Mouse (Mus musculus) lung, postnatal 36 days (tissue): Measurements from ENCODE around the gene Papss1.

Source experiments
- DNase-seq: peaks from one replicate; pipeline ENCODE4 v3.0.0; 2022; ENCODE audit warnings: mixed read lengths

Papss1 gene

DNA sequence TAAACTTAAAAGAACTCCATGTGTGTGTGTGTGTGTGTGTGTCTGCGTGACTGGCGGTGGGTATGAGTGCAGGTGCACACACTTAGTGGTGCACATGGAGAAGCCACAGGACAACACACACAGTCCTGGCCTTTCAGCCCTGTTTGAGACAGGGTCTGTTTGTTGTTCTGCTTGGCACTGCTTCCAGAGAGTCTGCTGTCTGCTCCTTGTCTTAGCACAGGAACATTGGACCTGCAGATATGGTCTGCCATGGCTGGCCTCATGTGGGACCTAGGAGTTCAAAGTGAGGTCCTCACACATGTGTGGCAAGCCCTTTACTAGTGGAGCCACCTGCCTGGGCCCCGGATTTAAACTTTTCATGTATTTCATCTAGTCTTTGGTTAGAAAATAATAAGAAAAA is 72.4 kb downstream of the Papss1 start:
- no peak for DNase-seq

DNA sequence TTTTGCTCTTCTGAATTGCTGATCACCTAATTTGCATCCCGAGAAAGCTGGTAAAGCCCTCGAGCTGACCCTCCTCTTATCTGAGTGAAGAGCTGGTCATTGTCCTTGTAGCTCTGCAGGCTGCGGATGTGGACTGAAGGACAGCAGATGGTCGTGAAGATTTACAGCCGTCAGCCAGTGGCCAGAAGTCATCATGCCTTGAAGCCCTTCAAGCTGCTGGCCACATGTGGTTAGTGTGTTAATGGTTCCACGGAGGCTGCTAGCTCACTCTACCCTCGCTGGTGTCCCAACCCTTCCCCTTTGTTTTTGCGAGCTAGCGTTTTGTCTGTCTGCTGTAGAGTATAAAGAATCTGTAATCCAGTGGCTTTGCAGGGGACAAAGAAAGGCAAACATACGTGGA is 73.1 kb downstream of the Papss1 start:
- no peak for DNase-seq

DNA sequence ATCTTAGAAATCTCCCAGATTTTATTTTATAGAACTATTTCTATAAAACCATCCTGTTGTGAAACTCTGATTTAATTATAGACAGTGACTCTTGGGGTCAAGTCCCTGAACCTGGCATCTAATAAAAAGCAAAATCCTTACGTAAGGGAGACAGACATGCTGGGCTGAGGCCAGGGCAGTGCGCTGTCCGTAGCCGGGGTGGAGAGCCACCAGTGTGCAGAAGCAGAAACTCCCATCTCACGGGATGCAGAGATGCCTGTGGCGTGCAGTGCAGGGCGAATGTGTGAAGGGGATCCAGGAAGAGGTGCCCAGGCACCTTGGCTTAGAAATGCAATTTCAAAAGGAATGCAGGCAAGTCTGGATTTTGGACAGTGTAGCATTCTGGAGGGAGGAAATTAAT is 73.6 kb downstream of the Papss1 start:
- peak; percentile 21 for DNase-seq

DNA sequence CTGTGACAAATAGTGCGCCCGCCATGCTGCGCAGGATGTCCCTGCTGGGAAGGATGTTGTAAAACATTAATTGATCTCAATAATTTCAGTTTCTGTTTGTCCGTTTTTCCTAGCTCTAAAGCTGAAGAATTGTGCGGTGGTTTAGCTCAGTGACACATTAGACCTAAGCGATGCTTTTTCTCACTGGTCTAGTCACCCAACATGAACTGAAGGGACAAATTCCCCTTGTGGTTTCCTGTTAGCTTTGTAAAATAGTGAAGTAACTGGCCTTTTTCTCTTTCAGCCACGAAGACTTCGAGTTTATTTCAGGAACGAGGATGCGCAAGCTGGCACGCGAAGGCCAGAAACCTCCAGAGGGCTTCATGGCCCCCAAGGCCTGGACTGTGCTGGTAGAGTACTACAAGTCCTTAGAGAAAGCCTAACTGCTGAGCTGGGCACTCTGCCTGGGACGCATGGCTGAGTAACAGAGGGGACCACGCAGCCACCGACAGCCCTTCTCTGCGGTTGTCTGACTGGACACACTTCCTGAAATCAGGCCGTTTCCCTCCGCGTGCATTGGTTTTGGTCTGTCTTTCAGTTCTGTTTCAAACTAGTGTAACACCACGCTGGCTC is 78.2 kb downstream of the Papss1 start:
- peak; percentile 32 for DNase-seq

DNA sequence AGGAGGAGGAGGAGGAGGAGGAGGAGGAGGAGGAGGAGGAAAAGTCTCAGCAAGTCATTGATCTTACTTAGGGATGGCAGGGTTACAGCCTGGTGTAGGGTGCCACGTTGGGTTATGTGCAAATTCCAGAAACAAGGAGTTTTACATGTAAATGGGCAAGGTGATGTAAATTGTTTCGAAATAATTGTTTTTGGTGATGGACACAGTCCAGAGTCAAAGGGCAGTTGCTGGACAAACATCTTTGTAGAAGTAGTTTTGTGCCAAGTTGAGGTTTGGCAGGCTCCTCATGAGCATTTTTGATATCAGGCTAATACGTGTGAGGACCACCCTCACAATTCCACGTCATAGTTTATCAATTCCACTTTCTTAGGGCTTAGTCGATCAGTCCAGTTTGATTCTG is 80.6 kb downstream of the Papss1 start:
- no peak for DNase-seq

DNA sequence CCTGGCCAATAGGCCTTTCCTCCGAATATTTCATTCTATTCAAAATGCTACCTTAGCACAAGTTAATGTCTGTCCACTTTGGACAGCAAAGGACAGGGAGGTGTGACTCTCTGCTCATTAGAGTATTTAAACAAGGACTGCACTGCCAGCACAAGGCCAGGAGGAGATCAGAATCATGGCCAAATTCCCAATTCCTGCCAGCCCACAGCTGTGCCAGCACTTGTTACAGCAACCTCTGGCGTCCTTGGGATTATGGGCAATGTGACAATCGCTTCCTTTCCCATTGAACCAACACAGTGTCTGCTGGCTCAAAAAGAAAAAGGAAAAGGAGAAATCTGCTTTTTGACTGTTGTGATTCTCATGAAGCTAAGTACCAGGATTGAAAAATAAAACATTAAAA is 89.8 kb downstream of the Papss1 start:
- no peak for DNase-seq

DNA sequence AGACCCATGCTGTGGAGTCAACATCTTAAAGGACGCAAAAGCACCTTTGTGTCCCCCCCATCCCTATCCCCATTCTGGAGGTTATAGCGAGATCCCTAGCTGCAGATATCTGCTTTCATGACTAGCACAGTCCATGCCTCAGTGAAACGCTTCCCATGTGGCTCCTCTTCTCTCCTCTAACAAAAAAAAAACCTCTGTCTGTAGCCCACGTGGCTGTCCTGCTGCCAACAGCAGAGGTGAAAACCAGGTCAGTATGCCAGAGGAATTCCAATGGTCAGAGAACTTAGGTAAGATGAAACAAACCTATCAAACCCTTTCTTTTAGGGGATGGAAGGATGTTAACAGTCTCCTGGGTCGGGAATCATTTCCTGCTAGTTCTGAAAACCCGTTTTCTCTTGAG is 91.5 kb downstream of the Papss1 start:
- no peak for DNase-seq

DNA sequence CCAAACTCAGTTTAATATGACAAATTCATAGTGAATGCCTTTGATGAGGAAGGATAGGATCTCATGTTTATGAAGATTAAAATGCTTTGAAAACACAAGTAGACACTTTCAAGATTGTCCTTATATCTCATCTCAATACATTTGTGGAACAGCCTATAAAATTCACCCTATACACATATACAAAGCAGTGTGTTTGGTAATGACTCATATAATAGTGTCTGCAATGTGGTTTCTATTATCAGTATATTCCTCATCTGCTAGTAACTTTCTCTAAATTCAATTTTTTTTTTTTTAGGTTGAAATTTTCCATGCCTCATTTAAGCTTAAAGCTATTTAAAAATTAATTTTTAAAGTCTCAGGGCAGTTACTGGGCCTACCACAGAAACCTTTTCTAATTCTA is 95.6 kb downstream of the Papss1 start:
- DNase-seq: no peak

DNA sequence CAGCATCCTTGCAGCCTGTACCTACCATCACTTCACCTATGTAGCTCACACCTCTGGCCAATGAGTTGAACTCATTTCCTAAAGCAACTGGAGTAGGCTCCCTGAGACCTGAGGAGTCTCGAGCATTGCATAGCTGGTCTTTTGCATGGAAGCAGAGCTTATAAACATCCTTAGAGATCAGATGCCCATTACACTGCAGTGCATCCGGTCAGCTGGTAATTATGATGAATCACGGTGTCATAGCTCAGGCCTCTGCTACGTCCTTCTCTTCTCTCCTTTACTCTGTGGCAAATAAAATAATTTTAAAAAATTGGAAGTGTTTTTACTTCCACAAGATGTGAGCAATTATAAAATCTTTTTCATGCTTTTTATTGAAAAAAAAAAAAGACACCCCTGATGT is 96.1 kb downstream of the Papss1 start:
- DNase-seq: no peak

DNA sequence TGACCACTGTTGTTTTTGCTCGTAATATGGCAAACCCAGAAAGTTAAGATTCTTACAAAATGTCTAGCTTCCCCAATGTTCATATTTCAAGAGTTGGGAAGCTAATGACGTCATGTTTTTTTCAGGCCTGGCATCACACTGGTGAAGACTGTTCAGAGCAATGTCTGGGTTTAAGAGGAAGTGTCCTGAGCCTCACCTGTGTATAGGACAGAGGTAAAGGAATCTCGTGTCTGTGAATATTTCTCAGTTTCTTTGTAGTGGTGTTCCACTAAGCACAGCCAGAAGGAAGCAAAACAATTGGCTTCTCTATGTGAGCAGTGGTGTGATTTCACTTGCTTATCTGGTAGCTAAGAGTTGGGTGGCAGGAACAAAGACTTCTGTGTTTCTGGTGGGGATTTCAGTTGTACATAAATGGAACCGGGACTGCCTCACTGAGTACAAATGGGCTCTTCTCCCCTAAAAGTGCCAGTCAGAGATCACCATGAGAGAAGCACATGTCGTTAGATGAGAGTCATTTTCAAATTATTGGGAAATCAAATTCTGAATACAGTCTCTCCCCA is 98.1 kb downstream of the Papss1 start:
- DNase-seq: no peak

DNA sequence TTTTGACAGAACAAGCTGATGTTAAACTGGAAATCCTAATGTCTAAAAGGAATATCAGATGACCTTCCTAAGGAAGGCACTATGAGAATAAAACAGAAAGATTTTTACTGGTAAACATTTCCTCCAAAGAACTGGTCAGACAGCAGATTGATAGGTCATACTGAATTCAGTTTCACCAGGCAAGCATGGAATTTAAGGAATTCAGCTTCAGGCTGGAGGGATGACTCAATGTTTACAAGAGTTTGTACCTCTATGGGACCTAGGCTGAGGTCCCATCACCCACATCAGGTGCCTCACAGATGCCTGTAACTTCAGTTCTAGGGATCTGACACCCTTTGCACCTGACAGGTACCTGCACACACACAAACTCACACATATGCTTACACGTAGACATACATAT is 105.3 kb downstream of the Papss1 start:
- no peak for DNase-seq

DNA sequence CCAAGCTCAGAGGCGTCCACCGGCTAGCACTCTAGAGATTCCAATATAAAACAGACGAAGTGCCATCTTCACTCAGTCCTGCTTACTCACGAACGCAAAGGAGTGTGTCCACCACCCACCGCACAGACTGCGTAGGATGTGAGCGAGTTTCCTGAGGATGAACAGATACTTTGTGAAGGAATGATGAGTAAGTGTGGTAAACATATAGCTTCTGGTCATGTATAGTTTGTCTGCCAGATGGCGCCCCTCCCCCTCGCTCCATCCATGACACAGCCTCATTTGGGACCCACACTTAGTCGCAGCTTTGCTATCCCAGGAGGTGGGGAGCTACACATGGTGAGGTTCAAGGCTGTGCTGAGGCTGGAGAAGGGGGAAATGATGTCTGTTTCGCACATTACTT is 121.5 kb downstream of the Papss1 start:
- DNase-seq: no peak

DNA sequence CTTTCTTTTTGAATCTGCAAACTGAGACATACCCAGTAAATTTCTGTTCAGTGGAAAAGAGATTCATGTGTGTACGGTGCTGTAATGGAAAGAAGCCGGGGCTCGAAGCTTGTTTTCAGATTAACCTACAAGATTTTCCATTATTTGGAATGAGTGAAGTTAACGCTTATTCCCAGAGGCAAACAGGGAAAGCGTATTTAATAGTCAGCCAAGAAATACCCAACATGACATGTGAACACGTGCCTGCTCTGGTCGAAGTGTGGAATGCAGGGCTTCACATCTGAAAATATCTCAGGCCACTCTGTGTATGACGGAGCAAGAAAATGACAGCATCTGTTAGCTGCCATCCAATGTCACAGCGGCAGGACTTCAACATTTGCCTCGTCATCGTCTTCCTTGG is 125.4 kb downstream of the Papss1 start:
- no peak for DNase-seq

DNA sequence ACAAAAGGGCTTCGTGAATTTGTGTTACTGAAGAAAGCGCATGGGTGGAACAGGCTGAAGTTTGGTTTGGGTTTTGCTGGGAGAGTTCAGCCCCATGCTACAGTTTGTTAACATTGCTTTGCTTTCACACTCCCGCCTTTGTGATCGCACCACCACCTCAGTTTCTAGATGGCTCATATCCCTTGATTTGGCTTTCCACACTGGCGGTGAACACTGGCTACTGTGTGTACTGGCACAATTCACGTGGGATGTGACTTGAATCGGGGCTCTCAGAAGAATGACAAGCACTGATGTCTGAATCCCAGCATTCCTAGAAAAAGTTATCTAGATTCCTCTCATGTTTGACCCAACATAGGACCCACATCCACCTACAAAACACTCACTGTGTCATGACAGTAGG is 126.0 kb downstream of the Papss1 start:
- no peak for DNase-seq

DNA sequence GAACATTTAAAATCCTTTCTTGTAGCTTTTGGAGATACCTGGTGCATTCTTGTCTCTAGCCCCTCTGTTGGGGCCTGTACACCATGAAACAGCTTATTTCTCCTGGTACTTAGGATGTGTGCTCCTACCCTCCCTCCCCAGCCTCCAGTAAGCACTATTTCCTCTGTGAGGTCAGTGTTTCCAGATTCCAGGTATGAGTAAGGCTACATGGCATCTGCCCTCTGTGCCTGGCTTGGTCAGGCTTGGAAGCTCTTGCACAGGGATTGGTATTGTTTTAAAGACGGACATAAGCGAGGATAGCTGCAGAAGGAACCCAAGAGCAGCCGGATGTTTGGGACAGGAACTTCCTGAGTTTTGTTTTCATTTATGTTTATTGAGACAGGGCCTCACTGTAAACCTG is 126.6 kb downstream of the Papss1 start:
- peak; percentile 12 for DNase-seq
